Mouse (Mus musculus) heart, embryonic 14.5 days (tissue): ENCODE measurements around the gene Brd3os. TPM values are rescaled to one million over a fixed set of nuclear protein-coding genes. Genes with fewer than 3 reads are reported as not detected.
A peak's percentile ranks its signal among the peaks of the same experiment; 100 is the strongest.

Source experiments
- ATAC-seq: fragments of 200-750 bp; cut with Nextera tagmentation; 2 replicates; pipeline ENCODE4 v1.8.0; 2017; ENCODE audit warnings: low read depth, moderate TSS enrichment; ENCODE audit not compliant: insufficient number of reproducible peaks, insufficient read depth, low FRiP score
- H3K27ac ChIP-seq, 2 experiments: fragments of 200-500 bp in 1 of 2; fragments of 300-500 bp in 1 of 2; sonication (generic) in 1 of 2; replicated peaks in 1 of 2; 2 replicates each; pipeline ENCODE4 v1.5.1; 2012 to 2014; ENCODE audit warnings: low read depth in 2 of 2, low read length in 2 of 2, control low read depth in 1 of 2, mild to moderate bottlenecking in 1 of 2, mixed read lengths in 1 of 2; ENCODE audit not compliant: control insufficient read depth in 1 of 2, insufficient read depth in 1 of 2
- H3K27me3 ChIP-seq: fragments of 300-500 bp; sonication (generic); 2 replicates; pipeline ENCODE4 v1.6.1; 2014; ENCODE audit warnings: mild to moderate bottlenecking, low read length, control low read depth; ENCODE audit not compliant: control insufficient read depth, insufficient read depth
- H3K36me3 ChIP-seq: fragments of 300-500 bp; sonication (generic); 2 replicates; pipeline ENCODE4 v1.6.1; 2014; ENCODE audit warnings: mild to moderate bottlenecking, control low read depth, low read length, mixed read lengths; ENCODE audit not compliant: control insufficient read depth, insufficient read depth
- H3K4me1 ChIP-seq, 2 experiments: fragments of 200-500 bp in 1 of 2; fragments of 300-500 bp in 1 of 2; sonication (generic) in 1 of 2; 2 replicates each; pipeline ENCODE4 v1.6.1; 2012 to 2014; ENCODE audit warnings: low read length in 2 of 2, control low read depth in 1 of 2, mixed read lengths in 1 of 2; ENCODE audit not compliant: control insufficient read depth in 2 of 2, insufficient read depth in 2 of 2
- H3K4me2 ChIP-seq: fragments of 300-500 bp; sonication (generic); 2 replicates; pipeline ENCODE4 v1.6.1; 2014; ENCODE audit warnings: mild to moderate bottlenecking, low read length
- H3K4me3 ChIP-seq, 2 experiments: fragments of 200-500 bp in 1 of 2; fragments of 300-500 bp in 1 of 2; sonication (generic) in 1 of 2; 2 replicates each; pipeline ENCODE4 v1.5.1; 2012 to 2014; ENCODE audit warnings: low read length in 2 of 2, mild to moderate bottlenecking in 2 of 2, control low read depth in 1 of 2, low read depth in 1 of 2, moderate library complexity in 1 of 2; ENCODE audit not compliant: control insufficient read depth in 1 of 2, insufficient read depth in 1 of 2
- H3K9ac ChIP-seq: fragments of 300-500 bp; sonication (generic); 2 replicates; pipeline ENCODE4 v1.6.1; 2014; ENCODE audit warnings: mild to moderate bottlenecking, low read length
- H3K9me3 ChIP-seq: fragments of 300-500 bp; sonication (generic); 2 replicates; pipeline ENCODE4 v1.6.1; 2016; ENCODE audit warnings: low read length, control low read depth; ENCODE audit not compliant: control insufficient read depth
- WGBS: fragments of 180-500 bp; shearing (Covaris S2); extraction: QIAGEN DNeasy Blood & Tissue Kit; methylation state at CpG from one replicate; pipeline ENCODE4 v1.1.7; 2014; 5-methylcytosine and 5-hydroxymethylcytosine counted together
- polyA plus RNA-seq: library from polyadenylated mRNA; unstranded; fragments of >200 nt; fragmentation: Nextera tagmentation; extraction: Ambion mirVana; gene quantifications from 2 replicates; pipeline ENCODE4 v1.2.1, GENCODE M21; 2014

Brd3os gene
- 3.7 and 4.6 TPM in 2 replicates for polyA plus RNA-seq

DNA sequence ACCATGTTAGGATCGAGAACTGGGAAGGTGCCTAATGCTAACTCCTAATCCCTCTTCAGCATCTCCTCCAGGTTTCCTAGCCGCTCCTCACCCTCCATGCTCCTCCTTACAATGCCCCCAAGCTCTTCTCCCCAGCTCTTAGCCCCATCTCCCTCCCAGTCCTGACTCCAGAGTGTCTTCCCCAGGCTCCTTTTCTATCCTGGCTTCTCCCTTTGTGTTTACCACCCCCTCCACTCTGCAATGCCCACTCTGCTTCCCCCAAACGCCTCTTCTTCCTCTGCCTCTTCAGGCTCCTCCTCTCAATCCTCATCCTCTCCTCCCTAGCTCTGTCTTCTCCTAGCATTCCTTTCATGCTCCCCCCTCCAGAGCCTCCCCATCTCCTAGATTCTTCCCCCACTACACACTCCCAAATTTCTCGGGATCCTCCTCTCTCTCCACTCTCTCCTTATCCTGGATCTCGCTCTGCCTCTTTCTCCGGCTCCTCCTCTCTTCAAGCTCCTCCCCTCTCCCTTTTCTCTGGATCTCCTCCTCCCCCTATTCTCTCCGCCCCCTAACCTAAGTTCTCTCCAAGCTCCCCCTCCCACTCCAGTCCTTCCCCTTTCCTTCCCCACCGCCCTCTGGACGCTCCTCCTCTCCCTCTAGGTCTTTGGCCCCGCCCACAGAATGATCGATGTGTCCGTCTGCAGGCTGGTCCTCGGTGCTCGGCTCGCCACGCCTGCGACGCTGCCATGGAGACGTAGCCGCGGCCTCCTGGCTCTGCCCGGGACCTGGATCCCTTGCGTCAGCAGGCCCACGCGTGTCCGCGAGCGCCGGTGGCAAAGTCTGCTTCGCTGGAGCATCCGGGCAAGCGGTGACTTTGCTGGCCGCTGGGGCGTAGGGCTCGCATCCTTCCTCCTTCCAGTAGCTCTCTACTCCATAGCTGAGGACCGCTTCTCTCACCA lies at the start of gene Brd3os:
Gene Brd3os, plus strand, starts transcription at position 558 of the 941 bp plus-strand sequence.
- peak within 1 kb of the TSS; percentile 22 to 42 for H3K27ac ChIP-seq
- peaks cover 30% of the 10 kb centered on the region for H3K36me3 ChIP-seq
- ATAC-seq, result peak; percentile 87
- peaks cover 11 to 14% of the 10 kb centered on the region in 2 experiments for H3K4me1 ChIP-seq
- peak within 1 kb of the TSS; percentile 80 for H3K4me2 ChIP-seq
- H3K9ac ChIP-seq, result peak within 1 kb of the TSS; percentile 73
- under 1% methylated on average over 36 of the region's 36 CpGs for WGBS
- H3K4me3 ChIP-seq, result peak within 1 kb of the TSS; percentile 54 to 59
- no peaks in the 10 kb centered on the region for H3K27me3 ChIP-seq
- no peaks in the 10 kb centered on the region for H3K9me3 ChIP-seq

DNA sequence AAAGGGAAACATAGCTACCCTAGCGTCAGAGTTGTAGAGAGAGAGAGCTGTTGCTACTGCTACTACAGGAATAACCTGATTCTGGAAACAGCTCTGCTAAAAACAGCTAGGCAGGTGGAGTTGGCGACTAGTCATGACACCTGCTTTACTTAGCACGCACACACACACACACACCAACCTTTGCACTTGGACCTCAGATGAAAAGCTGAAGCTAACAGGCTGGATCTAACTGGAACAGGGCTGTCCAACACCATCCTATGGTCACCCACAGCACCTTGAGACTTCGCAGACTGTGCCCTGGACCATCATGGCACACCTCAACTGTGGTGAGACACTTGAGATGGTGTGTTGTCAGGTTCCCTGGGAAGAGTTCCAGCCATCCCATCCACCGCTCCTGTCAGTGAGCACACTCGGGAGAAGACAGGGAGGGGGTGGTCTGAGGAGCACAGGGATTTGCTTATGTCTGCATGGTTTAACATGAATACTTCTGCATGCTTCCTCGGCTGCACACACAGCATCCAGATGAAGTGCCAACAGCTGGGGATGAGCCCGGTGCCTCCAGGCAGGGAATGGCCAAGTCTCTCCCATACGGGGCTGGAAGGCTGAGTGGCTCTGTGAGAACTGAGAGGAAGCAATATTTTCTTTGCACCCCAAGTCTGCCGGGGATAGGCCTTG lies 47.8 kb upstream of the Brd3os start:
- H3K27ac ChIP-seq, result no peak overlapping the region
- 67% methylated on average over 10 of the region's 10 CpGs for WGBS
- H3K9ac ChIP-seq, result no peak overlapping the region

DNA sequence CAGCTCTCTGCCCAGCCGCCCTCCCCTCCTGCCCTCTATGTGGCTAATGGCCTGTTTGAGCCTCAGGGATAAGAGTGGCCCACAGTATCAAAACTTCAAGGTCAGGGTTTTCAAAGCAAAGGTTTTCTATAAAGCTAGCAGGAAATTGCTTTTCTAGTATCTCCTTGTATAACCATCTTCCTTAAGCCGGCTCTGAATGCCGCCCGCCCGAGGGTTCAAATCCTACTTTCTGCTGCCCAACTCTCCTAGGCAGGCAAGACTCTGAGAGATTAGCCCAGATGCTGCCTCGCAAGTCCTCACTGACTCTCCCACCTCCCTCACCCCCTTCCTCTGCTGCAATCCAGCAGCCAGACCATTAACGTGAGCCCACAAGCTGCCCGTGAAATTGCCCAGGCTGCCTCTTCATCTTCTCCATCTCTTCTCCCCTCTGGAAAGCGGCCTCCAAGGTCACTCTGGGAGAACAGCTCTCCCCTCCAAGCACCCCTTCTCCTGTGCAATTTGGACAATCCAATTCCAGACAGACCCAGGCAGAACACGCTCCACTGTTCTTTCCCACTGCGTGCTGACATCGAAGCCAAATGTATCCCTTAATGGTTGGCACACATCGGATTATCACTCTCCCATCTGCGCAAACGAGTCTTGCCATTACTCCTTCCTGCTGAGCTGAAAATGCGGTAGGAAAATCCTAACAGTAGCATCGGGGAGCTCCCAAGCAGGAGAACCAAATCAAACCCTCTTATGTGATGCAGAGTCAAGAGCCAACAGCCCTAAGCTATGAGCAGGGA lies 45.3 kb upstream of the Brd3os start:
- H3K27ac ChIP-seq, result no peak overlapping the region
- H3K27me3 ChIP-seq, result peaks cover 3% of the 10 kb centered on the region; the same call in 1 of the 2 replicates
- peaks cover 12% of the 10 kb centered on the region for H3K9me3 ChIP-seq
- H3K4me2 ChIP-seq, result no peak overlapping the region
- H3K36me3 ChIP-seq, result no peaks in the 10 kb centered on the region
- no peak overlapping the region for H3K4me3 ChIP-seq
- 62% methylated on average over 17 of the region's 17 CpGs for WGBS
- peaks cover 6 to 15% of the 10 kb centered on the region in 2 experiments; a peak in 3 of 4 replicates for H3K4me1 ChIP-seq
- no peak overlapping the region for H3K9ac ChIP-seq
- no peak for ATAC-seq

More for the DNA sequence above, 47.8 kb upstream of the Brd3os start:
- peaks cover 3% of the 10 kb centered on the region; the same call in 1 of the 2 replicates for H3K27me3 ChIP-seq
- H3K36me3 ChIP-seq, result no peaks in the 10 kb centered on the region
- H3K9me3 ChIP-seq, result peaks cover 4% of the 10 kb centered on the region
- H3K4me1 ChIP-seq, result peaks cover 31 to 35% of the 10 kb centered on the region in 2 experiments
- ATAC-seq, result no peak
- no peak overlapping the region for H3K4me3 ChIP-seq
- no peak overlapping the region for H3K4me2 ChIP-seq

DNA sequence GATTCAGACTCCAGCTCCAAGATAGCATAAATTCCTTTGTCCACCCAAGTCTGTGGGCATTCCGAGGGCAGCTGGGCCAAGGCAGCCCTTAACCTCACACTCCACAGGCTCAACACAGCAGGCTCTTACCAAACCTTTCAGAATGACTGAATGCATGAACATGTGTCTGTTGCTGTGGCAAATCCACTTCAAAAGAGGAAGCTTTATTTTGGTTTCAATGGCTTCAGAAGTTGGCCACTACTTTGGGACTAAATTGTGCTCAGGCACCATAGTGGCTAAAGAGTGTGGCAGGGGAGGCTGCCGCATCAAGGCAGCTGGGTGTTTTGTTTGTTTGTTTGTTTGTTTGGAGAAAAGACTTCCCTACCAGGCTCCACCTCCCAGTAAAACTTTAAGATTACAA lies 42.0 kb upstream of the Brd3os start:
- no peak for ATAC-seq

DNA sequence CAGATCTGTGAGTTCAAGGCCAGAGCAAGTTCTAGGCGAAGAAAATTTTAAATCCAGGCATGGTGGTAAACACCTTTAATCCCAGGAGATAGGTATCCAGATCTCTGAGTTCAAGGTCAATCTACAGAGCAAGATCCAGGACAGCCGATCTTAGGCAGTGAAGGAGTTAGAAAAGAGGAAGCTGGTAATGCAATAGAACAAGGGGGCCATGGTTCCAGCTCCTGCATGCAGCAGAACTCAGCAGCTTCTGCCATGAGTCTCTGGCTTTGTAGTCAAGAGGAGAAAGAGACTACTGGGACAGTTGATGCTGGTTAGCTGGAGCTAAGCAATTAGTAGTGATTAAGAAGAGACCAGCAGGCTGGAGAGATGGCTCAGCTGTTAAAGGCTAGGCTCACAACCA lies 40.6 kb upstream of the Brd3os start:
- Histone ChIP-seq H3K9me3 (peaks cover 12% of the 10 kb centered on the region), H3K36me3 (no peaks in the 10 kb centered on the region), H3K9ac (no peak overlapping the region), H3K27ac (no peak overlapping the region), H3K27me3 (no peaks in the 10 kb centered on the region), H3K4me3 (no peak overlapping the region), H3K4me1 (peaks cover 7 to 10% of the 10 kb centered on the region in 2 experiments; a peak in 1 of 4 replicates), H3K4me2 (no peak overlapping the region)
- no peak for ATAC-seq
- WGBS, result 83% methylated on average over 2 of the region's 2 CpGs

More for the DNA sequence above, 42.0 kb upstream of the Brd3os start:
- Histone ChIP-seq H3K4me2 (no peak overlapping the region), H3K9me3 (peaks cover 12% of the 10 kb centered on the region), H3K27me3 (peaks cover 3% of the 10 kb centered on the region; the same call in 1 of the 2 replicates), H3K9ac (no peak overlapping the region), H3K4me1 (peaks cover 6 to 10% of the 10 kb centered on the region in 2 experiments; a peak in 1 of 4 replicates), H3K4me3 (no peak overlapping the region), H3K36me3 (no peaks in the 10 kb centered on the region), H3K27ac (no peak overlapping the region)
- 89% methylated on average over 2 of the region's 2 CpGs for WGBS

DNA sequence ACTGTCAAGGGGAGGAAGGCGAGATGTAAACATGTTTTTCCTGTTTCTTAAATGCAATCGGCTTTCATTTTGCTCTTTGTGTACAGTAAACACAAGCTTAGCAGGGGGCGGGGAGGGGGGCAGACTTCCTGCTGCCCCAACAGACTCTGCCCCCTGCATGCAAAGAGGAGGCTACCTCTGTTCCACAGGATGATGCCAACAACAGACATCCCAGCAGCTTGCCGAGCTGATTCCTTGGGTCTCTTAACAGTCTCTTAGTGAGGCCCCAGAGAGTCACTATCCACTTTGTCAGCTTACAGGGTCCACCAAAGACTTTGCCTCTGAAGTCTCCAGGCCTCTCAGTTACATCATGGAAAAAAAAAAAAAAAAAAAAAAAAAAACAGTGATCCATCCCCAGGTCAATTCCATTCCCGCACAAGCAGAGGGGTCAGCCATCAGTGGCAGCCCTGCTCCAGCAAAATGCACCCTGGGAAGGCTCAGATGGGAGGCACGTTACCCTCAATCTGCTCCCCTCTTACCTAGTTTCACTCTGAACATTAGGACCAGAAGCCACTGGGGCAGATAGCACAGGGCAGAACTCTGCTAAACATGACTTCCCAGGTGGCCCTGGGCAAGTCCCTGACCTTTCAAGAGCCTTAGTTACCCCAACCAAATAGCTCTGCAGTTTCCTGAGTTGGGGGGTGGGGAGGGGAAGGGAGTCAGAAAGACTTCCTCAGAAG lies 37.6 kb upstream of the Brd3os start:
- H3K27ac ChIP-seq, result no peak overlapping the region
- no peak overlapping the region for H3K9ac ChIP-seq

More for the DNA sequence above, 37.6 kb upstream of the Brd3os start:
- Histone ChIP-seq H3K36me3 (no peaks in the 10 kb centered on the region), H3K4me1 (peaks cover 7 to 10% of the 10 kb centered on the region in 2 experiments; a peak in 1 of 4 replicates), H3K4me2 (no peak overlapping the region), H3K4me3 (no peak overlapping the region), H3K9me3 (peaks cover 5% of the 10 kb centered on the region; the same call in 1 of the 2 replicates), H3K27me3 (no peaks in the 10 kb centered on the region)
- ATAC-seq, result no peak
- WGBS, result 58% methylated on average over 6 of the region's 6 CpGs
